Mouse (Mus musculus) T-cell, adult 66 days (primary cell): ENCODE measurements around the gene Lctl. TPM values are rescaled to one million over a fixed set of nuclear protein-coding genes. Genes with fewer than 3 reads are reported as not detected.

Experiments
- total RNA-seq, 2 experiments: library from RNA; stranded (reverse); gene quantifications; 3 replicates in 1 of 2; 4 replicates in 1 of 2; pipeline ENCODE4 v1.2.4; 2023

The Lctl gene
- total RNA-seq = not detected

DNA sequence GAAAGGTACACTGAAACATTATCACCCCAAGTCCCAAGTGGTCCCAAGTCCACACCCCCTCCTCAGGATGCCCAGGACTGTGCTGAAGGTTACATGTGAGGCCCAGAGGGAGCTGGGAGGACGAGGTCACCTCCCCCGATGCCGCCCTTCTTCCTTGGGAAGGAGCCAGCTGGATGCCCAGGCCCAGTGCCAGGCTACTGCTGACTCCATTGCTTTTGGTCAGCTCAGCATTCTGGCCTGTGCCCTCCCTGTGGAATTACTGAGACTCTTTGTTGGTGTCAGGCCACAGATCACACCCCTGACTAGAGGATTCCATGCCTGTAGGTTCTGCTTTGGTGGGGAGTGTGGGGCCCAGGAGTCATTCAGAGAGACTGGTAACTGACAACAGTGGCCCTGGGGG is at the start of gene Lctl:
Lctl (plus strand) TSS at position 272 of the 400 bp plus-strand sequence.

DNA sequence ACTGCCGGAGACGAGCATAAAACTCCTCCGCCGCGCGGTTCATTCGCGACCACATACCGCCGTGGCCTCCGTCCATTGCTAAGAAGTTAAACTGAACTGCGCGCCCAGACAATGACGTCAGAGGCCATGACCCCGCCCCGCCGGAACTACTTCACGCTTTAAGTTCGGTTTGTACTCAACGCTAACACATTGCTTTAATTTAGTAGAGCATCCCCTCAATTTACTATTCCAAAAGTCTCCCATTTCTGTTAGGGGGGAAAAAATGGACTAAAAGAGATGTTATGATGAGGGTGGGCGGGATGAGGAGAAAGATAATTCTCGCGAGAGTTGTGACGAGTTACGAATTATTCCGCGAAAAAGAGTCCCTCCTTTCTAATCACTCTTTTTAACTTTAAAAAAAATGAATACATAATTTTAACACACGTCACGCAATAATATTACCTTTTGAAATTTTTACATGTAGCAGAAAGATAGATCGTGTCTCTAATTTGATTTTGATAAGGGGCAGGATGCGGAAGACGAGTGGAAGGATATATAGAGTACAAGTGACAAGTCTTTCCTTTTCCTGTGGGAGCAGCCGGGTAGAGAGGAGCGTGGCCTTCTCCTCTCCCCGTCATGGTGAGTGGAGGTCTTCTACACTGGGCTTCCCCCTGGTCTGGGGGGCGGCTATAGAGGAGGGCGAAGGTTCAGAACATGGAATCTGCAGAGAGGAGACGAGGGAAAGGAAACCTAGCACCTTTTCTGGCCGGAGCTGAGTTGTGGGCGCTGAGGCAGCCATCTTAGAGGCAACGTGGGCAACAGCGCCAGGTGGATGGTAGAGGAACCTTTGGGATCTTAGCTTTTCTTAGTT is 56.1 kb downstream of the Lctl start, which contains the start of the genes Zwilch and Rpl4:
Zwilch (minus strand) TSS at position 289 of the 850 bp plus-strand sequence.
Rpl4 (plus strand) TSS at position 560 of the 850 bp plus-strand sequence.

DNA sequence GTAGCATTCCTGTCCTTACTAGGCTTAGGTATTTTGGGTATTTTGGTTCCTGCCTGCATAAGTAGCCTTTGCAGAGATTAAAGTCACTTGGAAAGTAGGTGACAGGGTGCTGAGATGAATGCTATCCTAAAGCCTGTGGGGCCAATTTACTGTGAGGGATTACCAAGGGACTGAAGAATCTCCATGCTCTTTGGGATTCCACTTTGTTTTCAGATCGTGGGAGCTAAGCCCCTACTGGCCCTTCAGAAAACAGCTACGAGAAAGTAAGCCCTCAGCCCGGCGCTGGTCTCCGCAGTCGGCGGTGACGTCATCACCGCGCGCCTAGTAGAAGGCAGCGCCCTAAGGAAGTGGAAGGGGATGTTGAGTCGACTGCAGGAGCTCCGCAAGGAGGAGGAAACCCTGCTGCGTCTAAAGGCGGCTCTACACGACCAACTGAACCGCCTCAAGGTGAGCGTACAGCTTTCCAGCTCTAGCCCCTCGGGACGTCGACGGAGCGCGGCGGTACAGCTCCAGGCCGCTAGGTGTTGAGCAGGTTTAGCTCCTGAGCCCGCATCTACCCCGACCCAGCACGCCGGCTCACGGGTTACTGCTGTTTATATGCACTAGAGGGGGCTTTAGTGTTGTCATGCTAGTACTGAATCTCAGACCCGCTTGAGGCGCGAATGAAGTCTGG is 62.2 kb downstream of the Lctl start, which contains the start of gene Snapc5:
Snapc5 (plus strand) TSS at position 301 of the 673 bp plus-strand sequence.

Other genes with a start within 250 kb of the Lctl start
- not detected for gene Smad6, start 95.1 kb upstream of the Lctl start, total RNA-seq
- 1 to 10 TPM; 5.1 to 5.6 TPM for gene Zwilch, start 56.0 kb downstream of the Lctl start, total RNA-seq
- gene Rpl4, start 56.2 kb downstream of the Lctl start, total RNA-seq = 1,000 to 10,000 TPM; 2,323 to 2,447 TPM
- gene Snapc5, start 62.1 kb downstream of the Lctl start, total RNA-seq = 10 to 100 TPM; 23.2 to 31.4 TPM
- 1 to 10 TPM; 2.5 to 3.0 TPM for gene Uchl4, start 118.1 kb downstream of the Lctl start, total RNA-seq
- gene Map2k1, start 136.5 kb downstream of the Lctl start, total RNA-seq = 10 to 100 TPM; 54.7 TPM
- gene Tipin, start 164.4 kb downstream of the Lctl start, total RNA-seq = 10 to 100 TPM; 19.6 to 20.3 TPM
- gene Dis3l, start 224.1 kb downstream of the Lctl start, total RNA-seq = 10 to 100 TPM; 21.8 to 25.7 TPM